Mouse (Mus musculus) brain, embryonic 14.5 days (tissue): Measurements from ENCODE around the gene Gm39115.

Experiments
- CTCF ChIP-seq: fragments of 200-500 bp; IDR thresholded peaks from 2 replicates; pipeline ENCODE4 v1.5.1; 2012; ENCODE audit warnings: inconsistent platforms, mild to moderate bottlenecking, moderate library complexity, borderline replicate concordance; ENCODE audit not compliant: insufficient read depth, insufficient read length; ENCODE audit errors: extremely low read depth
- POLR2A ChIP-seq: fragments of 200-500 bp; IDR thresholded peaks from 2 replicates; pipeline ENCODE4 v1.6.1; 2012; ENCODE audit warnings: mild to moderate bottlenecking, inconsistent platforms, borderline replicate concordance; ENCODE audit not compliant: poor library complexity, insufficient read depth, insufficient read length, severe bottlenecking; ENCODE audit errors: extremely low read depth

GRCm38 (mm10) chr7:142148633-142149032, 12.8 kb upstream of the Gm39115 start:
- no peak for TF ChIP-seq POLR2A
- TF ChIP-seq CTCF: no peak
